Mouse (Mus musculus) NIH3T3 (cell line): ENCODE results near the gene Daam1.

Experiments
- DNase-seq: peaks from one replicate; pipeline ENCODE4 v3.0.0-alpha.2; 2012; ENCODE audit warnings: low read depth

Gene Daam1

DNA sequence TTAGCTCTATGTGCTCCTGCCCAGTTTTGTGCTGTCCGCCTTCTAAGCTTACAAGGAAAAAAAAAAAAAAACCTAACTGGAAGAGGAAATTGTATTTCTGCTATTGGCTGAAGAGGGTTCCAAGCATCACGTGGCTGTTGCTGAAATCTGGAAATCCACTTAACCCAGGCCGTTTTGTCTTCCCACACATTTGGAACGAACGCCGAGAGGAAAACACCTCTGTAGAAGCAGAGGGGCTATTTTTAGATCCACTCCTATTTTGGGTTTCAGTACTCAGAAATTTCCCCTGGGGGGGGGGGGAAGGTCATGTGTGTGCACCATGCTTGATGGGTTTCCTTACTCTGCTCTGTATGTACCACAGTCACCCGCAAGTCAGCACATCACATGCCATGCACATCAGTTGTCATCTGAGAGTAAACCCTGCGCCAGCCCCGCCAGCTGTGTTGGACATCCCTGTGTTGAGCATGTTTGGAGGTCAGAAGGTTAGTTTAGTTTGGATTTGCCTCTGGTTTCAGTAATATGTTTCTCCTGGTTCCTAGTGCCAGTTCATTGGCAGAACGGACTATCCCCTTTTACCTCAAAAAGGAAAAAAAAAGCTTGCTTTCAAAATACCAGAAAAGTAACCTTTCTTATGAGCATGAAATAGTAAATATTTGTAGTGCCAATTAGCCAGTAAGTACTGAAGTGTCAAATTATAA, 33.1 kb downstream of the Daam1 start:
- peak; percentile 57 for DNase-seq

DNA sequence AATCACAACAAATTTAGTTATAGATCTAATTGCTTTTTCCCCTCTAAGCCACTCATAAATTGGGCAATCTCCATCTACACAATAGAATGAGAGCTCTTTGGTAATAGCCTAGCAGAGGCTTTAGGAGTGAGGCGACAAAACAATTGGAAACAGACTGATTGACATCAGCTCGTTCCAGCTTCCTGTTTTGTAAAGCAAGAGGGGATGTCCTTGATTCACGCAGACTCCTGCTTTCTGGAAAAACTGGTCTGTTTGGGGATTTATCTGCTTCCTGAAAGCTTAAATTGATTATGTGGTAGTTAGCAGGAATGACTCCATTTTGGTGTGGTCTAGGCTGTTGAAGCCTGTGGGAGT, 33.6 kb downstream of the Daam1 start:
- DNase-seq: no peak

DNA sequence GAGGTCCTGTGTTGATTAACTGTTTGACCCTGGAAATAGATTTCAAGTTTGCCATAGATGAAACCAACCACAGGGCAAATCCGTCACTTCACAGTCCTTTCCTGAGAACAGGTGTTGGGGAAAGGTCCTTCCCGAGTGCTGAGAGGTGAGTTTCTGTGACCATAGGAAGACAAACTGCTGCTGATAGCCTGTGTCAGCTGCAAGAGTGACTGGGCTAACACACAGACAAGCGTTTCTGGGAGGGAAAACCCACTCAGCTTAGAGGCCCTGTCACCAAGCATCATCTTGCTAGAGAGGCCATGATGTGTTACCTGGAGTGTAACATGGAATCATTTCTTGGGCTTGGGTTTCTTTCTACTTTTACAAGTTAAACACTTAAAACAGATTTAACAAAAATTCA, 35.1 kb downstream of the Daam1 start:
- no peak for DNase-seq

DNA sequence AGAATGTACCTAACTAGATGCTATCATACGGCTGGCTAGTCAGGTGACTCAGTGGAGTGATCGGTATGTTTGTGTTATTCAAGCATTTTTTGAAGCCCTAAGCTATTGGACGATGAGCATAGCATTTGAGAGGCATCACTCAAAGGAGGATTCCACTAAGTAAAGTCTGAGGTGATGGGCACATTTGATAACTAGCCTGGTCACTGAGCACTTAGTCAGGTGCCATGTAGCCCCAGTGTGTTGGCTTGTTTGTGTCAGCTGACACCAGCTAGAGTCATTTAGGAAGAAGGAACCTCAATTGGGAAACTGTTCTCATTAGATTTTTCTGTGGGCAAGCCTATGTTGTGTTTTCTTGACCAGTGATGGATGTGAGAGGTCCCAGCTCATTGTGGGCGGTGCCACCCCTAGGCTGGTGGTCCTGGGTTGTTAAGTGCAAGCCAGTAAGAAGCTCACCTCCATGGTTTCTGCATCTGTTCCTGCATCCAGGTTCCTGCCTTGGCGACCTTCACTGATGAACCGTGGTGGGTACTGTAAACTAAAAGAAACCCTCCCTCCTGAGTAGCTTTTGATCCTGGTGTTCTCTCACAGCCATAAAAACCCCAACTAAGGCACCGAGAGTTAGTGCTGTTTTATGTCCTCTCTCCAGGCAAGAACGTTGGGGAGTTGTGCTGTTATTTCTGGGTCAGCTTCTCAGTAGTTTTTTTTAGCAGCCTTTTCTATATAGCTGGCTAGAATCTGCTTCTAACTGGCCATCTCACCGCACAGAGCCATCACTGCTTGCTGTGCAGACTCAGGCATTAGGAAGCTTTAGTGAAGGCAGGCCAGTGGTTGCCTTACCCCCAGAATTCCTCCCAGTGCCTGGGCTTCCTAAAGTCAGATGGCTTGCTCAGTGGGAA, 36.7 kb downstream of the Daam1 start:
- no peak for DNase-seq

DNA sequence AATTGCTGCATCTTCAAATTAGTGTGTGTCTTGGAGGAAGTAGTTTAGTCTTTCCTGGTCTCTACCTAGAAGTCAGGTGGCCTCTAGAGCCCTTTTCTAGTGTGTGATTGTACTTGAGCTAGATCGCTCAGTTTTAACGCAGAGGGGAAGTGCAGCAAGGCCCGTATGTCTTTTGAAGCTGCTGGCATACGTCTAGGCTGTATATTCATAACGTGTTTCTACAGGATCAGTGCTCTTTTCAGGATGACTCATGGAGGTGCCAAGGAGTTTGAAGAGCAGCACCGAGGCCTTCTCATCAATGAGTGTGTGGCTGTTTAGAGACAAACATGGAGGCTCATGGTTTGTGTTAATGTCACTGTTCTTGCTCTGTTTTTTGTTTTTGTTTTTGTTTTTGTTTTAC, 39.8 kb downstream of the Daam1 start:
- DNase-seq: peak; percentile 86

DNA sequence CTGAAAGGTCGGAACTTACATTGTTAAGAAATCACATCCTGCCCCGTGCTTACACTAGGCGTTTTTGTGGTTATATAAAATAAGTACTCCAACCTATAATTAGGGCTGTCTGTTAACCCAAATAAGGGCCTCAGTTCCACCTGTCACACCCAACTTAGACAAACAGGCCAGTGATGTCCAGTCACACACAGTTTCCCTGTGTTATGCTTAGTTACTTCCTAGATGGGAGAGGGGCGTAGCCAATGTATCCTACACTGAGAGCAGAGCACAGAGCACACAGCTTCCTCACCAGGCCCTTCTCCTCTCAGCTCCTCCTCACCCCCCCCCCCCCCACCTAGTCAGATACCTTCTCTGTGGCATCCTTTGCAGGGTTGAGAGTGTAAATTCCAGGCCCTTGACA, 41.5 kb downstream of the Daam1 start:
- DNase-seq: no peak

DNA sequence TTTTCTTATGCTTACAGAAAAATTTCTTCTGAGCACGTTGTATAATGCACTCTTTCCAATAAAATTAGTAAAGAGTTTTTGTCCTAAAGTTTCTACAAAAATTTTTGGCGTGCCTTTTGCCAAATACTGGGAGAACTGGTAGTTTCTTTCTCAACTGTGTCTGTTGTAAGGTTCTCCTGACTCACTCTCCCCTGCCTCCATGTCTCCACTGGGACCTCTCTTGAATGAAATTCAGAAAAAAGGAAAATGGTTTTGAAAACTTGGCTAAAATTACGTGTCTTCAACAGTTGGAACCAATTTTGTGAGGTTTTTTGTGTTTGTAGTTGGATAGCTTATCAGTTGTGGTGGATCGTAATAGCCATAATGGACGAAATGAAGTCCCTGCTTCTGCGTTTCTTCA, 43.7 kb downstream of the Daam1 start:
- DNase-seq: peak; percentile 79

DNA sequence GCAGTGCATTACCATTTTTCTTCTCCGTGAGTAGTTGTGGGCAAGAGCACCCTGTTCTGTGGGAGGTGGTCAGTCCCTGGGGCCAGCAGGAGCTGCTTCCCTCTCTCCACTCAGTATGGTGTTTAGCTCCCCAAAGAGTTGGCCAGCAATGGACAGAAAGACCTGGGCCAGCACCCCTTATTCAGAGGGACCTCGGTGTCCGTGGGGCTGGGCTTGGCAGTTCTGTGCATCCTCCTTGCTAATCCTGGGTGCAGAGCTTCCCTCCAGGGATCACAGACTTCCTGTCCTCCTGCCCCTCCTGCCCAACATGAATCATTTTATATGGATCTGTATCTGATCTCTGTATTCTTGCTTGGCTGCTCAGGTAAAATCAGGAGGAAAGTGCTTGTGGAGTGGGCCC, 44.1 kb downstream of the Daam1 start:
- no peak for DNase-seq

DNA sequence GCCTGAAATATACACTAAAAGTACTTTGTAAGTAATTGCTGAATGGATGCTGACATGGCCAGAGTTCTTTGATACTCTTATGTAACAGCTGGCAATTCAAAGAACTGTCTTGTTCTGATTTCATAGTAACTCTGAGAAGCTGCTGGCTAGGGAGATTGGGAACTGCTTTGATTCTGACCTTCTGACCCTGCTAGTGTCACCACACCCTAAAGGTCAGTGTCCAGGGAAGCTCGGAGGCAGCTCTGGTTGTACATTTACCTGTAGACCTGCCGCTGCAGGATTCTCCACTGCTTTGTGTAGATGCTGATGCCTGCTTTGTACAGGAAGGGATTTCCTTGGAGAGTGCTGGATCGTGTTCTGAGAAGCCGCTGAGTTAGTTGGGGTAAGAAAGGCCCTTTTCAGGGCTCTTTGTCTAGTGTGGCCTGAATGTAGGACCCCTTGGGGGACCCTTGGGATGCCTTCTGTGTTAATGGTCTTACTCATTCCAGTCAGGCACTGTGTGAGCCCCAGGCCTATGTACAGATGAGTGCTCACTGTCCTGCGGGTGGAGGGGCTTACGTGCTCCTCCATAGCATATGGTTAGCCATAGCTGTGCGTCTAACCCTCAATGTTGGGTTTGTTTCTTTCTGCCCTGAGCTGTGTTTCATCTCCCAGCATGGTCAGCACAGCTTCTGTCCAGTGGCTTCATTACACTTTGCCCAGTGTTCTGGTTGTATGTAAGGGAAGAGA, 45.0 kb downstream of the Daam1 start:
- no peak for DNase-seq

DNA sequence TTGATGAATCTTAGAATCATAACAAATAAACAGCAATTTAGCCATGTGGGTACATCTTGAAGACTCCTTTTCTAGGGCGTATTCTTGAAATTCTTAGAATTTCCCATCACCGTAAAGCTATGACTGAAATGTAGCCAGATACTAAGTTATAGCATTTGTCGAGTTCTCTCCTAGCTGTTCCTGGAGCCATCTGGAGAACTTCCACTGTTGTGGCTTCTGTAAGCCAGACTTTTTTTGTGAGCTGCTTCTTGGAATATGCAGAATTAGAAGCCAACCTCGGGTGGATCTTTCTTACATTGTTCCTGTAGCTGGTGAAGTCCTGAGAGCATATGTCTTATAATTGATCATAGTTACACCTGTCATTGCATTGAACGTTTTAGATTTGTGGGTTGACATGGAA, 50.1 kb downstream of the Daam1 start:
- DNase-seq: no peak

DNA sequence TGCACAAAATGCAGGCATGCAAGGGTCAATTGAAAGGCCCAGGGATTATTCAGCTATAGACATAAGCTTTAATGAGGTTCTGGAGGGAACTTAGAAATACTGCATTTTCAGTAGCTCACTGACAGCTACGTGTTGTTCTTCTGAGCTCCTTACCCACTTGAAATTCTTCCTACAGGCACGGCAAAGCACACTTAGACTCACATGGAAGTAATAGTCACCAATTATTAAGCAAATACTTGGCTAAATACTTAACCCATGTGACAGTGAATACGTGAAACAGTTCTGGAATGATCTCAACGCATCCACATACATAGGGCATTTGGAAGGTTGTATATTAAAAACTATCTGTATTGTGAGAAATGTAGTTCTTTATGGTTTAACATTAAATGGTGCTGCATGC, 50.6 kb downstream of the Daam1 start:
- DNase-seq: no peak

DNA sequence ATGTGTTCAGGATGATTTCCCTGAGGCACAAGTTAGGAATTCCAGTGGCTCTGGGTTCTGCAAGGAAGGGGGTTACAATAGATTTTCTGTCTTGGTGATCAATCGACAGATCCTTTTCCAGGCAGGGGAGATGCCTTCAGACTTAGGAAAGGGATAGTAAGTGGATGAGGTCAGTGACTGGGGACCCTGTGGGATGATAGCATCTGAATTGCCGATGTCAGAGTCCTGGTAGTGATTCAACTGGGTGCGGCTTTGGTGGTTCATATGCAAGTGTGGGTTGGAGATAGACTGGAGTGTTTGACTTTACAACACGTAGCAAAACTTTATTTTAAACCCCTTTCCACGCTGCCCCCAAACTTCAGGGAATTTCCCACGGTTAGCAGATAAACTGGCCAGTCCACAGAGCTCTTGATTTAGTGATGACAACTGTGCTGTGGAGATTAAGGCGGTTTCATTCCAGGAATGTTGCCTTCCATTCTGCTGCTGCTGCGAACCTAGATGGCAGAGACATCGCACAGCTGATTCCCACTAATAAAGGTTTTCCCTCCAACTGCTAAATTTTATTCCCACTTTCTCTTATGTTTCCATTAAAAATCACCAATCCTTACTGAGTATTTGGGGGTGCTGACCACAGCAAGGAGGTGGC, 52.3 kb downstream of the Daam1 start:
- no peak for DNase-seq

DNA sequence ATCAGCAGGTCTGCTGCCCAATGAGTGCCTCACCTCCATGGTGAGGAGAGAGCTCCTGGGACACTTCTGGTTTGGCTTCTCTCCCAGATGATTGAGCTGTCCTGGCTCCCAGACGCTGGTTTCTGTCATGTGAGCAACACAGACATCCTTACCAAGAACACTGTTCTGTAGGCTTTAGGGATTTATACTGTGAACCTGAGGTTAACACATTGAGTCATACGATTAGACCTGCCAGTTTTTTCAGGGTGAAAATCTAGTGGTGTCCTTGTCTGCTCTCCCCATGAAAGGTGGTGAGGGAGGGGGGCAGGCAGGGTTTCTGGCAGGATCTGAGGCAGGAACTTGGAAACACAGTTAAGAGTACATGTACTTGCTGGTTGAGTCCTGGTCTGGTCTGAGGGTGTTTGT, 54.3 kb downstream of the Daam1 start:
- peak; percentile 87 for DNase-seq

DNA sequence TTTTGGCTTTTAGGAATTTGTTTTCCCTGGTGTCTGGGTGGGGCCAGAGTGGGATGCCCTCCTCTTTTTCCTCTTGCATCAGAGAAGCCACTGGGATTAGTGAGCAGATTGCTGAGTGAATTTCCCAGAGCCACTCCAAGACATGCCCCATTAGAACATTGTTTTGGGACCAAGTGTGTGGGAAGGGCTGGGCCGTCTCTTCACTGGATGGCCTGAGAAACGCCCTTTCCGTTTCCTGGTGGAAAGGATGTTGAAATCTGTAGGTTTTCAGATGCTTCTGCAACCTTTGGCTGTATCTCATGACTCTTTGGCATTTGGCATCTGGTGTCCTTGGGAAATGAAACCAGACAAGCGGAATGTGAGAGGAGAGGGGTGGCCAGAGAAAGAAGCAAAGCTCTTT, 54.8 kb downstream of the Daam1 start:
- DNase-seq: peak; percentile 48

DNA sequence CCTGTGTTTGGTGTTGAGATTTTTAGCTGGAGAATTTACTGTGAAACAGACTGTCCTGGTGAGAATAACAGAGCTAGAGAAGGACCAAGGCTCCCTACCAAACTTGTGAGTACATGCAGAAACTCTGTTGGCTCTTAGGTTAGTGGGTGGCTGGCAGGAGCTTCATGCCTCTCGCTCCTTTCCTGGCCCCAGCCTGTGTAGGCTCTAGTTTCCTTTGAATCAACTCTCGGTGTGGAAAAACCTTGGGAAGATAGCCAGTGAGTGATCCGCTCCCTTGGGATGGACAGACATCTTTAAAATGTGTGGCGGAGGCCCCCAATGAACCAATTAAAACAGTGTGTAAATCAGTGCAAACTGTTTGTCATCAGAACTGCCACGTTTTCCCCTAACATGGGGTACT, 55.5 kb downstream of the Daam1 start:
- DNase-seq: peak; percentile 39

DNA sequence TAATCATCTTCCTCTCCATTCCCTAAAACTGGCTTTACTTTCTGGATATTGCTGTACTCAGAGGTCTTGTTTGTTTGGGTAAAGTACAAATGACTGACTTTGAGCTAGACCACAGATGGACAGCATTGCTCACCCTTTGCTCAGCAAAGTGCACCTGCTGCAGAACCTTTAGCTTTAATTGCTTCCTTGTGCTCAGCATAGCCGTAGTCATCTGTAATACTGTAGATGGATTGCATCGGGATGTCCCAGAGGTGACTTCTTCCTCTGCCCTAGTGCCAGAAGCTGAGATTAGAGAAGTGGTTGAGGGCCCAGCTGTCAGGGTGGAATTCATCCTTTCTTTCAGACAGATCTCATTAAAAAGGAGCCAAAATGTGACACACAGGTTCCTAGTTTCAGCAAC, 56.1 kb downstream of the Daam1 start:
- DNase-seq: peak; percentile 55

DNA sequence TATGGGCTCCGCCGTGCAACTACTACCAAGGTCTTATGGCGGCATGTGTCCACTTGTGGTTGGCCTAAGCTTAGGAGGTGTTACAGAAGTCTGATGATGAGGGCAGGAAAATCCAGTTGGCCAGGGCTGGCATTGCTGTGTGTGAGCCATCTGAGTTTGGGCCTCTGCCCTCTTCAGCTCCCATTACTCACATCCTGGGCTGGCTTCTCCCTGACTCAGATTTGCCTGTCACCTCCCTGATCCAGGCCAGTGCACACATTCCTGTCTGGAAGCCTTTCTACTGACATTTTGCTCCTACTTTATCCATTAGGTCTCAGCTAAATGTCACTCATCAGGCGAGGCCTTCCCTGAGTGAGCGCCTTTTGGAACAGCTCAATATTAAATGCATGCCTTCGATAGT, 57.5 kb downstream of the Daam1 start:
- peak; percentile 66 for DNase-seq

DNA sequence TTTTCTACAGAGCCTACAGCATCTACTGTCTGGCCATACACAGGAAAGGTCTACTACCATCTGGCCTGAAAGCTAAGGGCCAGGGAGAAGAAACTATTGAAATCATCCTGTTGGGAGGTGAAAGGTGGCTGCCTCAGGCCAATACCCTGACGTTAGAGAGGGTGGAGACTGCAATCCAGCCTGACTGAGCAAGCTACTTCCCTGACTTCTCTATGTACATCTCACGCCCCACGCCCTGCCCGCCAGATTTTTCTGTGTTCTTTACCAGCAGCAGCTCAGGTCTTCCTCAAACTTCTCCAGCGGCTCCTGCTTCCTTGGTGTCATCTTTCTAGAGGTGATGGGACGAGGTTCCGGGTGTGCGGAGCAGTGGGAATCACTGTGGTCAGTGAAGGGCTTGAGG, 58.4 kb downstream of the Daam1 start:
- DNase-seq: no peak

DNA sequence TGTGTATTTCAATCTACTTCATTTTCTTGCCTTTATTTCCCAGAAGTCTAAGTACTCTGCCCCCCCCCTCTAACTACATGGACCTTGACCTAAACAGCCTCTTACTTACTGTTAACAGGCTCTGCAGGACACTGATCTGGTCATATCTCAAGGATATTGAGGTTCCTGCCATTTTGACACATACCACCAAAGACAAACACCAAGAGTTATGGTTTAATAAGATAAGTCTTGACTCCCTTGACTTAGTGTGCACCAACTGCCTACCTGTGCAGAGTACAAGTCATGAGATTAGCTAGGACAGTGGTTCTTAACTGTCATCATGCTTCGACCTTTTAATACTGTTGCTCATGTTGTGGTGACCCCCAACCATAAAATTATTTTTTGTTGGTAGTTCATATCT, 59.4 kb downstream of the Daam1 start:
- no peak for DNase-seq

DNA sequence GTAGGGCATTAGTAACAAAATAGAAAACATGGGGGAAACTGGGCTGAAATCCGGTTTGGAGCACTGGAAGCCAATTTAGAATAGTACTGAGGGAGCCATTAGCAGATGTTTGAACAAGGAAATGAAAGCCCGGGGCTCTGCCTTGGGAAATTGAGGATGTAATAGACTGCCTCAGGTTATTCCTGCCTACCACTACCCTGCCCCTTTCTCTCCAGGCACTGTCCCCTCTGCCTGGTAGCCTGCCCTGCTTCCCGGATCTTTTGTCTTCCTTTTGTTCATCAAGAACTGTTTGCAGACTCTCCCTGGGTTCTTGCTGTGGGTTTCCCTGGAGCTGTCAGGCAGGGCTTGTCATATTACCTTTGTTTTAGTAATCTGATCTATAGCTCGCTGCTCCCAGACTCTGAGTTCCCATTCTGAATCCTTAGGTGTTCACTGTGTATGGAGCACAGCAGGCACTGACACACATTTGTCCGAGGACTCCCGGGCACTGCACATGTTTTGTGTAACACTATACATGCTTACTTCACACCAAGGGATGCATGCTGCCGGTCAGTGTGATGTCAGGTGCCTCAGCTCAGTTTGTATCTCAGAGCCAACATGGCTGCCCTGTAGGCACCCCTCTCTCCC, 61.0 kb downstream of the Daam1 start:
- DNase-seq: no peak

DNA sequence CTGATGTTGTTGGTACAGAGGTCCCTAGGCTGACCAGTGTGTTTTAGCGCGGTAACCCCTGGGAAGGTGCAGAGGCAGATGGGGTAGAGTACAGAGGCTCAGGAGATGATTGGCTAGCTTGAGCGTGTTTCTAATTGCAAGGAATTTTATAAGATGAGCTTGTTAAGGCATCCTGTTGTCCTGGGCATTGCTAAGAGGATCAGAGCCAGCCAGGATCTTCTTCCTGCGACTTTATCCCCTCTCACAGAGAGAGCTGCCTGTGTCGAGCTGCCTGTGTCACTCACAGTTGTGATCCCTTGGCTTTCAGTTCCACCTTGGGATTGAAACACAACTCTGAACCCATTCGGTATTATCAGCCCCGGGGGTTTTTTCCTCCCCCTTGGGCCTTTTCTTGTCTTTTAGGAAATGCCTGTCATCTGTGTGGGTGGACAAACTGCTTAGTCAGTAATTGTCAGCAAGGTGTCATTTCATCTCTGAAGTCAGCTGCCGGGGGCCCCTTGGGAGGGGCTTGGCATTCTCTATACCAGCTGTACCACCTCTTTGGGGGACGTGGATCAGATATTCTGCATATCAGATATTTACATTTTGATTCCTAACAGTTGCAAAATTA, 62.2 kb downstream of the Daam1 start:
- no peak for DNase-seq

DNA sequence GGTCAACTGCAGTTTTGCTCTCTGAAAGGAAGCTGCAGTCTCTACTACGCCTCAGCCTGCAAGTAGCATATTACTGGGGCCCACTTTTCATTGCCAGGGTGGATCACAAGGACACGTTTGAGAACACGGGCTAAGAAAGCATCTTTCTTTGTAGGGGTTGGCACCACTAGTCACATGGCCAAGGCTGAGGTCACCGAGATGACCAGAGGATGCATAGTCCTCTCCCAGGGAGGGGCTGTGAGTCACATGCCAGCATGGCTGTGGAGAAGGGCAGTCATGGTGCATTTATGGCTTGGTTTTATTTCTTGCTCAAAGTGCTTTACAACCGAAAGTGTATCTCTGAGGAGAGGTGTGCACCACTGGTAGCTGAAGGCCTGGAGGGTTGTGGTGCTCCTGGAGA, 67.4 kb downstream of the Daam1 start:
- peak; percentile 65 for DNase-seq
